Mouse (Mus musculus) adrenal gland (tissue): Measurements from ENCODE around the gene Gm17467.
"Not testable (repeated sequence)": the region's sequence is repeated elsewhere in the genome, so short reads cannot be mapped to it uniquely, and the experiment has no call there.

ENCODE experiments used
- intact Hi-C: fragments of 180-260 bp; cut with DNase I; formaldehyde crosslinking; loops from one replicate; pipeline ENCODE4 v1.15.1; 2025
- long read RNA-seq, 2 experiments: library from polyadenylated mRNA; unstranded; transcript quantifications; one replicate each; pipeline ENCODE4 v2.0.0; 2020; ENCODE audit warnings: borderline replicate concordance in 1 of 2; ENCODE audit not compliant: insufficient replicate concordance in 1 of 2

The Gm17467 gene
- long read RNA-seq, experiment 1: 0 reads
- long read RNA-seq, experiment 2: 0 reads

DNA sequence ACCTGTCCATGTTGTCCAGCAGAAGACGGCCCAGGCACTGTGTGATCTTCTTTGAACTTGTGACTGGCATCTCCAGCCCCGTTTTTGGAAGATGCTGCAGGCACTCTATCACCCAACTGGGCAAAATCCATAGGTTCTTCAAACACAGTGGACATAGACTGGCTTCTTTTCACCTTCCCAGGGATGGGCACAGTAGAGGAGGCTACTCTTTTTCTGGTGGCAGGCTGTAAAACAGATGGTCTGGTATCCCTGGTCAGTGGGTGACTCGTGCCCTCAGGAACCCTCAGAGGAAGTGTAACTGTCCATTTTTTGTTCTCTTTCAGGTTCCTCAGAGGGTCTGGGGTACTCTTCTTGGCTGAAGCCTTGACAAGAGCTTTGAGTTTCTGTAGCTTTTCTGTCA is at the start of gene Gm17467:
Gene Gm17467, minus strand, starts transcription at position 101 of the 400 bp plus-strand sequence.
- intact Hi-C loops: not testable (repeated sequence)
